Mouse (Mus musculus) layer of hippocampus, adult 9-11 months (tissue): ENCODE results near the gene Fam43a.

Experiments used
- DNase-seq: peaks from one replicate; pipeline ENCODE4 v3.0.0; 2022

Gene Fam43a

GRCm38 (mm10) chr16:30599491-30600268 lies at the start of gene Fam43a:
Gene Fam43a, plus strand, starts transcription at chr16:30599723.
- DNase-seq = peak; percentile 82

- DNase-seq = peak; percentile 71
Observed at GRCm38 (mm10) chr16:30549966-30550747, 49.4 kb upstream of the Fam43a start.

GRCm38 (mm10) chr16:30550748-30551192 lies 48.8 kb upstream of the Fam43a start, which contains the start of gene Tmem44:
Gene Tmem44, minus strand, starts transcription at chr16:30550842.
- no peak for DNase-seq

- DNase-seq = peak; percentile 84
Observed at GRCm38 (mm10) chr16:30552621-30553338, 46.7 kb upstream of the Fam43a start.

GRCm38 (mm10) chr16:30554109-30554508 lies 45.4 kb upstream of the Fam43a start:
- DNase-seq = no peak

- DNase-seq = no peak
Observed at GRCm38 (mm10) chr16:30559312-30559992, 40.1 kb upstream of the Fam43a start.

- no peak for DNase-seq
Observed at GRCm38 (mm10) chr16:30560601-30561000, 38.9 kb upstream of the Fam43a start.

GRCm38 (mm10) chr16:30565631-30566030 lies 33.9 kb upstream of the Fam43a start:
- DNase-seq = no peak

GRCm38 (mm10) chr16:30570173-30570572 lies 29.4 kb upstream of the Fam43a start:
- no peak for DNase-seq

- no peak for DNase-seq
Observed at GRCm38 (mm10) chr16:30571378-30571777, 28.1 kb upstream of the Fam43a start.

- DNase-seq = no peak
Observed at GRCm38 (mm10) chr16:30572239-30572638, 27.3 kb upstream of the Fam43a start.

GRCm38 (mm10) chr16:30575815-30576214 lies 23.7 kb upstream of the Fam43a start:
- no peak for DNase-seq

- DNase-seq = peak; percentile 29
Observed at GRCm38 (mm10) chr16:30576392-30576791, 23.1 kb upstream of the Fam43a start.

- DNase-seq = no peak
Observed at GRCm38 (mm10) chr16:30580765-30581164, 18.8 kb upstream of the Fam43a start.

- DNase-seq = no peak
Observed at GRCm38 (mm10) chr16:30586935-30587493, 12.5 kb upstream of the Fam43a start.

- DNase-seq = peak; percentile 86
Observed at GRCm38 (mm10) chr16:30587494-30588327, 11.8 kb upstream of the Fam43a start, which contains the start of gene Lsg1. Gene Lsg1, minus strand, starts transcription at chr16:30587592.

GRCm38 (mm10) chr16:30590264-30591209 lies 9.0 kb upstream of the Fam43a start:
- no peak for DNase-seq

- no peak for DNase-seq
Observed at GRCm38 (mm10) chr16:30591990-30592389, 7.5 kb upstream of the Fam43a start.

GRCm38 (mm10) chr16:30595356-30595755 lies 4.2 kb upstream of the Fam43a start:
- no peak for DNase-seq
